Mouse (Mus musculus) forelimb bud, embryonic 11.5 days (tissue): ENCODE results near the gene Zfp385a.
A peak's percentile ranks its signal among the peaks of the same experiment; 100 is the strongest.
"Not testable (repeated sequence)": the region's sequence is repeated elsewhere in the genome, so short reads cannot be mapped to it uniquely, and the experiment has no call there.

Experiments
- DNase-seq: peaks from one replicate; pipeline ENCODE4 v3.0.0-alpha.2; 2012; ENCODE audit warnings: low read depth, low spot score

The Zfp385a gene

GRCm38 (mm10) chr15:103292673-103293345 lies 47.1 kb downstream of the Zfp385a start:
- DNase-seq, result no peak

GRCm38 (mm10) chr15:103290843-103291242 lies 49.0 kb downstream of the Zfp385a start:
- no peak for DNase-seq

- no peak for DNase-seq
These were observed 49.5 kb downstream of the Zfp385a start for GRCm38 (mm10) chr15:103290417-103290816.

GRCm38 (mm10) chr15:103289600-103289999 lies 50.3 kb downstream of the Zfp385a start:
- DNase-seq, result no peak

- DNase-seq, result no peak
These were observed 54.0 kb downstream of the Zfp385a start for GRCm38 (mm10) chr15:103285778-103286417.

- DNase-seq, result no peak
These were observed 55.2 kb downstream of the Zfp385a start for GRCm38 (mm10) chr15:103284647-103285046.

GRCm38 (mm10) chr15:103284066-103284465 lies 55.8 kb downstream of the Zfp385a start:
- DNase-seq, result peak; percentile 69

GRCm38 (mm10) chr15:103281465-103282205 lies 58.3 kb downstream of the Zfp385a start:
- no peak for DNase-seq

- DNase-seq, result peak; percentile 56
These were observed 59.0 kb downstream of the Zfp385a start for GRCm38 (mm10) chr15:103280817-103281464.

- DNase-seq, result no peak
These were observed 60.1 kb downstream of the Zfp385a start for GRCm38 (mm10) chr15:103279750-103280149.

- DNase-seq, result no peak
These were observed 61.9 kb downstream of the Zfp385a start for GRCm38 (mm10) chr15:103277949-103278348.

GRCm38 (mm10) chr15:103275943-103276342 lies 64.0 kb downstream of the Zfp385a start:
- not testable (repeated sequence) for DNase-seq

- DNase-seq, result peak; percentile 99
These were observed 67.2 kb downstream of the Zfp385a start, which contains the start of gene Copz1 for GRCm38 (mm10) chr15:103272419-103273279. Gene Copz1 (plus strand): TSS chr15:103272714.

GRCm38 (mm10) chr15:103268903-103269302 lies 71.0 kb downstream of the Zfp385a start:
- DNase-seq, result no peak

- DNase-seq, result no peak
These were observed 75.1 kb downstream of the Zfp385a start for GRCm38 (mm10) chr15:103264794-103265193.
